Mouse (Mus musculus) erythroblast, embryonic 14.5 days (primary cell): ENCODE data around the gene Gm5134. TPM values are rescaled to one million over a fixed set of nuclear protein-coding genes. Genes with fewer than 3 reads are reported as not detected.

Source experiments
- H3K27me3 ChIP-seq: 2 replicates; pipeline ENCODE4 v1.6.1; 2012; ENCODE audit warnings: inconsistent platforms; ENCODE audit not compliant: control insufficient read depth
- H3K36me3 ChIP-seq: 2 replicates; pipeline ENCODE4 v1.6.1; 2012; ENCODE audit warnings: mild to moderate bottlenecking, inconsistent platforms; ENCODE audit not compliant: control insufficient read depth
- H3K4me1 ChIP-seq: 2 replicates; pipeline ENCODE4 v1.6.1; 2012; ENCODE audit warnings: inconsistent platforms; ENCODE audit not compliant: control insufficient read depth
- H3K4me3 ChIP-seq: replicated peaks from 2 replicates; pipeline ENCODE3; 2012; ENCODE audit warnings: moderate library complexity, mild to moderate bottlenecking, inconsistent platforms
- H3K9me3 ChIP-seq: 2 replicates; pipeline ENCODE4 v1.6.1; 2012; ENCODE audit warnings: low read length, inconsistent platforms, mixed read lengths; ENCODE audit not compliant: control insufficient read depth
- GATA1 ChIP-seq: IDR thresholded peaks from 2 replicates; pipeline ENCODE4 v1.6.1; 2012; ENCODE audit warnings: low read length, inconsistent platforms, mixed read lengths
- TAL1 ChIP-seq: IDR thresholded peaks from 3 replicates; pipeline ENCODE4 v1.6.1; 2012; ENCODE audit warnings: low read length, inconsistent platforms, mixed read lengths
- polyA plus RNA-seq: library from polyadenylated mRNA; stranded (reverse); fragments of >175 nt; gene quantifications from 2 replicates; pipeline ENCODE4 v1.2.3, GENCODE M21; 2012

Gene Gm5134
- polyA plus RNA-seq, 1 experiment = not detected

DNA sequence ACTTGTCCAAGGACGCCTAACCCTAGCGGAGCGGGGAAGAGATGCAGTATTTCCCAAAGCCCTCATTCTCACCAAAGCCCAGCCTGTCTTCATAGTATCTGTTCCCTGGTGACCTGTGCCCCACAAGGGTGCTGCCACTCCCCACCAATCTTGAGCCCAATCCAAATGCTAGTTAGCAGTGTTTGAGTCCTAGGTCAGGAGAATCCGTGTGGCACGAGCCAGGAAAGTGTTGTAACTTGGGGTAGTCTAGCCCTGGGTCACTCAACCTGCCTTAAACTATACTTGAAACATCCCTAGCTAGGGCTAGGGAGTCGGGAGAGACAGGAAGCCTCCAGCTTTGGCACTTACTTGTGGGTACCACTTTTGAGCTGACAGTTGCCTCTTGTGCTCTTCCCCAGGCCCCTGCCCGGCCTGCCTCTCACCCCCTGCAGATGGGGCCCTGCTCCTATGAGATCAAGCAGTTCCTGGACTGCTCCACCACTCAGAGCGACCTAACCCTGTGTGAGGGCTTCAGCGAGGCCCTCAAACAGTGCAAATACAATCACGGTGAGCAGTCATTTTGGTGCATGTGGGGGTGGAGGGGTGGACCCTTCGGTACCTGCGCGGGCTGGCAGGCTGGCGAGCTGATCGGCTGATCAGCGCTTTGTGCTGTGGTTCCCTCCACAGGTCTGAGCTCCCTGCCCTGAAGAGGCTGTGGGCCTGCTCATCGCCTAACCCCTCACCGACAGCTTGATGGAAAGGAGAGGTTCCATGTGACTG, 17.2 kb upstream of the Gm5134 start:
- H3K27me3 ChIP-seq = peaks cover 19% of the 10 kb centered on the region
- peaks cover 44% of the 10 kb centered on the region for H3K36me3 ChIP-seq
- no peak for TF ChIP-seq TAL1
- TF ChIP-seq GATA1 = no peak
- H3K4me1 ChIP-seq = peaks cover 71% of the 10 kb centered on the region
- peak overlapping the region; percentile 81 for H3K4me3 ChIP-seq
- H3K9me3 ChIP-seq = peaks cover 1% of the 10 kb centered on the region; the same call in 1 of the 2 replicates

DNA sequence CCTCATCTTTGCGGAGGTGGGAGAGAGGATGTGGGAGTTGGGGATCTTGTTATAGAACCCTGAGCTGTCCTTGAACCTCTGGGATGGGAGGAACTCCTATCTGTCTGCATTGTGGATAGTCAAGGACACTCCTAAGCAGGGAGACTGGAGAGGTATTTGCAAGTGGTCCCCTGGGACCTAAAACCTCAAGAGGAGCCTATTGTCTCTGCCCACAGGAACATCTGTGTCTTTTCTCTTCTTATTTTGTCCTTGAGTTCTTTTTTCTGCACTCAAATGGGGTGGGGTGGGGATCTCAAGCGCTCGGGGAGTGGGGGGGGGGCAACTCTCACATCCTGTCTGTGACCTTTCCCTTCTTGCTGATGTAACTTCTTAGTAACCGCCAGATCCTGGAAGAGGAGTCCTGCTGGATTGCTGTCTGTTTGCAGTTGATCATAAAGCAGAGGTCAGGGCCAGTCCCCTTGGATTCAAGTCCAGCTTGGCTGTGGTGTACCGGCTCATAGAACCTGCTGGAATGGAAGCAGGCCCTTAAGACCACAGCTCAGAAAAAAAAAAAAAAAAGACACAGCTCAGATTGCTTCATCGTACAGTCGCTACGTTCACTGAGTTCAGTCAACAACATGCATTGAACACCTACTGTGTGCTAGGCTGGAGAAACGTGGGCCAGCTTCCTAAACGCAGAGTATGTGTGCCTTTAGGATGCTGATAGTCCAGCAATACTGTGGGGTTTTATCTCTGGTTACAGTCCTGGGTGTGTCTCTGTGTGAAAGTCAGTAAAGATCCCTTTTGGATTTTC, 16.3 kb upstream of the Gm5134 start:
- Histone ChIP-seq H3K36me3 (peaks cover 44% of the 10 kb centered on the region), H3K4me3 (peak overlapping the region; percentile 81), H3K9me3 (no peaks in the 10 kb centered on the region), H3K4me1 (peaks cover 68% of the 10 kb centered on the region), H3K27me3 (peaks cover 13% of the 10 kb centered on the region)
- TF ChIP-seq GATA1 = peak; percentile 31; the same call in 1 of the 2 replicates
- peak; percentile 59; the same call in 2 of the 3 replicates for TF ChIP-seq TAL1

DNA sequence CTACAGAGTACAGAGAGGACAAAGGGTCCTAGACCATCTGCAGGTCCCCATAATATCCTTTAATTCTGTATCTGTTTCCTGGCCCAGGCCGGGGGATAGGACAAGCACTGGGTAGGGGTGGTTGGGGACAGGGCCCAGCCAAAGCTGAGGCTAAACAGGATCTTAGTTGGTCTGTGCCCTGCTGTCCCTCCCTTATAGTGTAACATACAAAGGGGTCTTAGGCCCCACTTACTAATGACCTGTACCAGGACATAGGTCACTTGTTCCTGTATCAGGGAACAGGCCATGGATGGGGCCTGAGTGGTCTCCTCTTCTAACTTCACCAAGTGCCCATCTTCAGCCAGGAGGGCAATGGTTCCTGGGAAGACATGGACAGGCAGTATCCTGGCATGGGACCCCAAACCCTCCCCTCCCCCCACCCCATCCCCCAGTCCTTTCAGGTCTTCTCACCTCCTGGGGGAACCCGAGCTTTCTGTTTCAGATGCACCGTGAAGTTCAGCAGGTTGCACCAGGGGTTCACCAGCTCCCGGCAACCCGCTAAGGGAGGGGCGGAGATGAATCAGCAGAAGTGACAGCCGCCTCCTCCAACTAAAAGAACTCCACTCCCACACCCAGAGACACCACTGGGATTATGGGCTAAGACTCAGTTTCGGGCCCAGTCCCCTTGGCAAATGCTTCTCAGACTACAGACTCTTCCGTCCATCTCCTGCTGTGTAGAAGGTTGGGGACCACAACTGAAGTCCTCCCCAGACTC, 14.7 kb upstream of the Gm5134 start:
- H3K4me3 ChIP-seq = peak overlapping the region; percentile 81

DNA sequence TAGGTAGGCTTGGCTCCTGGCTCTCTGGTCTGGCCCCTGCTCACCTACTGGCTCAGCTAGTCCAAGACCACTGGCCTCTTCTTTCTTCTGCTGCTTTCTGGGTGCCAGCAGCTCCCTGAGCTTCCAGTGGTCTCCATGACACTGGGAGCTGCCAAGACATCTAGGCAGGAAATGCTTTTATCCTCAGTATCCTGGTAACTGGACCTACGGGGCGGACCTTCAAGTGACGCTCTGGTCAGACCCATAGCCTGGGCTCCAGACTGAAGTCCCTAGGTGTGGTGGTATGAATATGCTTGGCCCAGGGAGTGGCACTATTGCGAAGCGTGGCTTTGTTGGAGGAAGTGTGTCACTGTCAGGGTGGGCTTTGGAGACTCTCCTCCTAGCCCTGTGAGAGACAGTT, 13.8 kb upstream of the Gm5134 start, which contains the start of gene Gm867:
Gene Gm867, minus strand, starts transcription at position 153 of the 400 bp plus-strand sequence.
- peaks cover 69% of the 10 kb centered on the region for H3K4me1 ChIP-seq

More for the DNA sequence above, 14.7 kb upstream of the Gm5134 start:
- Histone ChIP-seq H3K4me1 (peaks cover 76% of the 10 kb centered on the region), H3K36me3 (peaks cover 44% of the 10 kb centered on the region), H3K27me3 (peaks cover 7% of the 10 kb centered on the region), H3K9me3 (no peaks in the 10 kb centered on the region)
- TF ChIP-seq GATA1 = no peak
- TF ChIP-seq TAL1 = no peak

DNA sequence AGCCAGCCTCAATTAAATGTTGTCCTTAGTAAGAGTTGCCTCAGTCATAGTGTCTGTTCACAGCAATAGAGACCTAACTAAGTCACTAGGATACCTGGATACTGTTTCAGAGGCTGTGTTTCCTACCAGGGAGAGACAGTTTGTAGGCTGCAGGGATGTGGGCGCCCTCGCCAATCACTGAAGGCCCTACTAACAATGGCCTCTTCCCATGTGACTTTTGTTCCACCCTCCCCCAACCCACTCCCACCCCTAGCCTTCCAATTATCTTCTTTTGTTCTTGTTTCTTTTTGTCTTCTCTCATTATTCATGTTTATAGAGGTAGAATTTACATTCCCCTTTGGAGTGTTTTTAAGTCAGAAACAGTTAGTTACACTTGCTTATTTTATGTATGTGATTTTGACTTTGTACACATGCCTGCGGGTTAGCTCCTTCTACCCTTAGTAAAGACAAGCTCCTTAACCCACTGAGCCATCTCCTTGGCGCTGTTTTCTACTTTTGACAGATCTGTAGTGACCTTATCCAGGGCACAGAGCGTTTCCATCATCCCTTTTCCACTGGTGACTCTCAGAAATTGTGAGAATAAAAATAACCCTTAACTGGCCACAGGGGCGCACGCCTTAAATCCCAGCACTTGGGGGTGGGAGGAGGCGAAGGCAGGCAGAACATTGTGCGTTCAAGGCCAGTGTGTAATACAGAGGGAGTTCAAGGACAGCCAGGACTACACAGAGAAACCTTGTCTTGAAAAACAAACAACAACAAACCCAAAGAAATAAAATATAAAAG, 13.1 kb upstream of the Gm5134 start:
- H3K27me3 ChIP-seq = peaks cover 13% of the 10 kb centered on the region
- H3K4me1 ChIP-seq = peaks cover 62% of the 10 kb centered on the region
- H3K9me3 ChIP-seq = no peaks in the 10 kb centered on the region
- H3K4me3 ChIP-seq = no peak overlapping the region
- TF ChIP-seq TAL1 = no peak
- no peak for TF ChIP-seq GATA1
- peaks cover 42% of the 10 kb centered on the region for H3K36me3 ChIP-seq

More for the DNA sequence above, 13.8 kb upstream of the Gm5134 start, which contains the start of gene Gm867:
- Histone ChIP-seq H3K4me3 (peak within 1 kb of the TSS; percentile 81), H3K36me3 (peaks cover 44% of the 10 kb centered on the region), H3K9me3 (no peaks in the 10 kb centered on the region), H3K27me3 (peaks cover 8% of the 10 kb centered on the region)
- TF ChIP-seq GATA1 = no peak
- no peak for TF ChIP-seq TAL1

DNA sequence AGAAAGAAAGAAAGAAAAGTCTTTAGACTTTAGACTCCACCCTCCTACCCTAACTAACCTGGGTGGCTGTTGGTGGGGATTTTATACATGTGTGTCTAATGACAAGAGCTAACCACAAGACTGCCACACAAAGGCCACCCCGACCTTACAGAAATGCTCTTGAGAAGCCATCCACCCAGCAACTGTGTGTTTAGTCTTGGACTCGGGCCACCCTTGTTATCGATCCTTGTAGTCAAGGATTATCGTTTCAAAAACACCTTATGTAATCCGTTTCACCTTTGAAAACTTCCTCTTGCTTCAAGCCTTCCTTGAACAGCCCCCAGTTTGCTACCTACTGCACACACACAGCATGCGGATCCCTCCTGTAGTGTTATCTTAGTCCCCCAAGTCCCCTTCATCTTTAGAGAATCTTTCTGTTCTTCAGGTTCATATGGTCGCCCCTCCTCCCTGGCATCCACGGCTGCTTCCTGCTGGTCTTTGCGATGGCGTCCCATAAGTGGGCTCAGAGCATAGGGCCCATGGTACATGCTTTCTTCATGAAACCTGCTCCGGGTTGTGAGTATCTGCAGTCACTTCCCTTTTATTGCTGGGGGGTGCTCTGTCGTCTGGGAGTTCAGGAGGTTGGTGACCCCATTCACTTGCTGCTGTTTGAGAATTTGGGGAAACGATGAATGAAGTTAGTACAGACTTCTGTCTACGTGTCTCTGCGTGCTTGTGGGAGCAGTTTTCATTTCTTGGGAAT, 11.4 kb upstream of the Gm5134 start, which contains the start of gene Vpreb3:
Gene Vpreb3, plus strand, starts transcription at position 322 of the 742 bp plus-strand sequence.
- H3K36me3 ChIP-seq = peaks cover 25% of the 10 kb centered on the region
- H3K4me3 ChIP-seq = no peak within 1 kb of the TSS
- peaks cover 45% of the 10 kb centered on the region for H3K4me1 ChIP-seq
- peaks cover 20% of the 10 kb centered on the region for H3K27me3 ChIP-seq
- TF ChIP-seq TAL1 = no peak
- TF ChIP-seq GATA1 = no peak
- no peaks in the 10 kb centered on the region for H3K9me3 ChIP-seq

DNA sequence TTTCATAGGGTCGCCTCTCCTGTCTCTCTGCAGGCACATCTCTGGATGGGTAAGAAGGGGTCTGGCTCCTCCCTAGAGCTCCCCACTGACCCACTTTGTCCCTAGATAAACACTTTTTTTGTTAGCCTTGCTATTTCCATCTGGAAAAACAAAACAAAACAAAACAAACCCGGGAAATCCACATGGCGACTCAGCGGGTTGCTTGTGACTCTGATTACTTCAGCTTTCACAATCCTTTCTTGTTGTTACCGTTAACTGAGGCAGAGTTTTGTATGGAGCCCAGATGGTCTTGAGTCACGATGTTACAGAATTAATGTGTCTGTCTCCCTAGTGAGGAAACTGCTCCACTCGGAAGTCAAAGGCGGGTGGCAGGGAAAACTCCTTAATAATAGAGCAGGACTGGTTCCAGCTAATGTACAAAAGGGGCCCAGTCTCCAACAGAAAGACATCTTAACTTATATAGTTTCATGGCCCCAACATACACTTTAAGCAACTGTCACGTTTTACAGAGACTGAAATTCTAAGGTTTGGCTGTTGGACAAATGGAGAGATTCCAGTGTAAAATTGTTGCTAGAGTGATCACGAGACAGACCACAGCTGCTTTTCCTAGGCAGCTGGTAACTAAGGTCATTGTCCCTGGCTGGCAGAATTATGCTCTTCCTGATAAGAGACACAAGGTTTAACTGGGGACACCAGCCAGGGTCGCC, 10.1 kb upstream of the Gm5134 start:
- peaks cover 15% of the 10 kb centered on the region for H3K36me3 ChIP-seq
- H3K27me3 ChIP-seq = peaks cover 33% of the 10 kb centered on the region
- TF ChIP-seq GATA1 = no peak
- H3K4me1 ChIP-seq = peaks cover 36% of the 10 kb centered on the region
- no peaks in the 10 kb centered on the region for H3K9me3 ChIP-seq
- H3K4me3 ChIP-seq = no peak overlapping the region
